Mouse (Mus musculus) left cerebral cortex, adult 8-10 months (tissue): ENCODE data around the gene Phc3. TPM values are rescaled to one million over a fixed set of nuclear protein-coding genes. Genes with fewer than 3 reads are reported as not detected.

Source experiments
- DNase-seq, 2 experiments: peaks; one replicate each; pipeline ENCODE4 v3.0.0; 2022; ENCODE audit warnings: low spot score in 2 of 2
- total RNA-seq, 4 experiments: library from RNA; stranded (reverse); gene quantifications; 2 replicates each; pipeline ENCODE4 v1.2.4; 2022

Gene Phc3
- total RNA-seq = 10 to 100 TPM; 37.9 to 41.5 (median 40.4) TPM

GRCm38 (mm10) chr3:30969104-30969581 lies at the start of gene Phc3:
Phc3 (minus strand) TSS chr3:30969415.
- DNase-seq = peak; percentile 78 to 89

GRCm38 (mm10) chr3:31017652-31018051 lies 48.4 kb upstream of the Phc3 start:
- no peak for DNase-seq

GRCm38 (mm10) chr3:31016594-31017196 lies 47.5 kb upstream of the Phc3 start:
- no peak for DNase-seq

GRCm38 (mm10) chr3:31015682-31016443 lies 46.6 kb upstream of the Phc3 start:
- no peak for DNase-seq

- DNase-seq = no peak
These were observed 45.2 kb upstream of the Phc3 start for GRCm38 (mm10) chr3:31014374-31014773.

GRCm38 (mm10) chr3:31004320-31005209 lies 35.4 kb upstream of the Phc3 start:
- no peak for DNase-seq

- DNase-seq = no peak
These were observed 31.9 kb upstream of the Phc3 start for GRCm38 (mm10) chr3:31001048-31001676.

GRCm38 (mm10) chr3:31000018-31000407 lies 30.8 kb upstream of the Phc3 start:
- DNase-seq = no peak

- DNase-seq = no peak
These were observed 30.3 kb upstream of the Phc3 start for GRCm38 (mm10) chr3:30999401-31000017.

GRCm38 (mm10) chr3:30996688-30997014 lies 27.4 kb upstream of the Phc3 start:
- DNase-seq = no peak

GRCm38 (mm10) chr3:30995899-30996687 lies 26.9 kb upstream of the Phc3 start:
- DNase-seq = peak in 1 of 2 experiments; percentile 56

- peak; percentile 80 to 86 for DNase-seq
These were observed 26.2 kb upstream of the Phc3 start, which contains the start of gene Prkci for GRCm38 (mm10) chr3:30995283-30995898. Prkci (plus strand) TSS chr3:30995747.

GRCm38 (mm10) chr3:30994859-30995258 lies 25.6 kb upstream of the Phc3 start:
- no peak for DNase-seq

- no peak for DNase-seq
These were observed 23.9 kb upstream of the Phc3 start for GRCm38 (mm10) chr3:30993066-30993573.

GRCm38 (mm10) chr3:30992161-30992560 lies 22.9 kb upstream of the Phc3 start:
- DNase-seq = no peak

GRCm38 (mm10) chr3:30987396-30988318 lies 18.4 kb upstream of the Phc3 start:
- DNase-seq = no peak

GRCm38 (mm10) chr3:30982924-30983536 lies 13.8 kb upstream of the Phc3 start:
- DNase-seq = no peak
